Mouse (Mus musculus) C2C12 (cell line): Measurements from ENCODE around the gene Mrrf.

Experiments used
- CTCF ChIP-seq: IDR thresholded peaks from one replicate; pipeline ENCODE4 v1.5.1; 2011; ENCODE audit not compliant: control insufficient read depth, insufficient read depth, insufficient read length
- MYOD1 ChIP-seq: IDR thresholded peaks from one replicate; pipeline ENCODE4 v1.6.1; 2011; ENCODE audit warnings: low read depth; ENCODE audit not compliant: control insufficient read depth, insufficient read length

DNA sequence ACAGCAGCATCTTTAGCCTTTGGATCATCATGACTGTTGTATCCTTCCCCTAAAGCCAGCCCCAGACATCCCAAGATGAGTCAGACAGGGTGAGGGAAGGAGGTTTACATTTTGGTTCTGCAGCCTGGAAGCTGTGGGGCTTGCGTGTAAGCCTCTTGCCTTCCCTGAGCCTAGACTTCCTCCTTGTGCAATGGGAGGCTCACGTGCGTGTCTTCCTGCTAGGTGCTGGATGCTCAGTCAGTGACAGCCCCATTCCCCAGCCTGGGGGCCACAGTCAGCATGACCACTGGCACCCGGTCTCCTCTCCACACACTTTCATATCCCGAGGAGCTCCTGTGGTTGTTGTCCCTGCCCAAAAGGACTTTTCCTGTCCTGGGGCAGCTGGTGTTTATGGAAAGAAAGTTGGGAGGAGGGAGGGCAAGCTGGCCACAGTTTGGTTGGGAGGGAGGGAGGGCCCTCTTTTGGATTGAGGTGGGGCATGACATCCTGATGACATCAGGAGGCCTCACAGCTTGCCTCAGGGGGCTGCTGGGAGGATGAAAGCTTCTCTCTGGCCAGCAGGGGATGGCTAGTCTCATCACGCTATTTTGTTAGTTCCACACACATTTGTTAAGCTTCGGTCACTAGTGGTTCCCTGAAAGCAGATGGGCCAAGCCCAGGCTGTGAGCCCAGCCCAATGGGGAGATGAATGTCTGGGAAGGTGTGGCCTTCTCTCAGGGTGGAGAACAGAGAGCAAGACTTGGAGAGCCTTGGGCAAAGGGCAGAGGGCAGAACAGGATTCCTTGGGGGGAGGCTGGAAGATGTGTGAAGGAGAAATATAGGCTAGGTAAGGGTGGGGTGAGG is 98.6 kb downstream of the Mrrf start:
- TF ChIP-seq CTCF (no peak), MYOD1 (no peak)
